Mouse (Mus musculus) adipose tissue, adult 10 weeks (tissue): ENCODE results near the gene Ace2. TPM values are rescaled to one million over a fixed set of nuclear protein-coding genes. Genes with fewer than 3 reads are reported as not detected.

Experiments
- polyA plus RNA-seq: library from polyadenylated mRNA; stranded (reverse); fragments of 350-450 nt; fragmentation: Illumina TruSeq; extraction: RNeasy Lipid Tissue Mini Kit (QIAGEN cat#74804); gene quantifications from one replicate; pipeline ENCODE4 v1.2.3, GENCODE M21; 2014; ENCODE audit warnings: low read depth, low replicate concordance

Gene Ace2
- 3.0 TPM for polyA plus RNA-seq

GRCm38 (mm10) chrX:164139032-164139431, at the start of gene Ace2:
Gene Ace2 (plus strand): TSS chrX:164139332.

Other genes with a start within 250 kb of the Ace2 start
- gene Ap1s2, start 230.3 kb upstream of the Ace2 start, polyA plus RNA-seq: 1,032 TPM
- 22.4 TPM for gene Zrsr2, start 180.7 kb upstream of the Ace2 start, polyA plus RNA-seq
- gene Car5b, start 111.3 kb upstream of the Ace2 start, polyA plus RNA-seq: 98.1 TPM
- 2.9 TPM for gene Siah1b, start 62.8 kb upstream of the Ace2 start, polyA plus RNA-seq
- 1.3 TPM for gene Cltrn, start 50.5 kb upstream of the Ace2 start, polyA plus RNA-seq
- gene Bmx, start 118.9 kb downstream of the Ace2 start, polyA plus RNA-seq: 1.6 TPM
- 5.6 TPM for gene Pir, start 130.0 kb downstream of the Ace2 start, polyA plus RNA-seq
- 17.5 TPM for gene Vegfd, start 234.0 kb downstream of the Ace2 start, polyA plus RNA-seq